In the genomic region with DNA sequence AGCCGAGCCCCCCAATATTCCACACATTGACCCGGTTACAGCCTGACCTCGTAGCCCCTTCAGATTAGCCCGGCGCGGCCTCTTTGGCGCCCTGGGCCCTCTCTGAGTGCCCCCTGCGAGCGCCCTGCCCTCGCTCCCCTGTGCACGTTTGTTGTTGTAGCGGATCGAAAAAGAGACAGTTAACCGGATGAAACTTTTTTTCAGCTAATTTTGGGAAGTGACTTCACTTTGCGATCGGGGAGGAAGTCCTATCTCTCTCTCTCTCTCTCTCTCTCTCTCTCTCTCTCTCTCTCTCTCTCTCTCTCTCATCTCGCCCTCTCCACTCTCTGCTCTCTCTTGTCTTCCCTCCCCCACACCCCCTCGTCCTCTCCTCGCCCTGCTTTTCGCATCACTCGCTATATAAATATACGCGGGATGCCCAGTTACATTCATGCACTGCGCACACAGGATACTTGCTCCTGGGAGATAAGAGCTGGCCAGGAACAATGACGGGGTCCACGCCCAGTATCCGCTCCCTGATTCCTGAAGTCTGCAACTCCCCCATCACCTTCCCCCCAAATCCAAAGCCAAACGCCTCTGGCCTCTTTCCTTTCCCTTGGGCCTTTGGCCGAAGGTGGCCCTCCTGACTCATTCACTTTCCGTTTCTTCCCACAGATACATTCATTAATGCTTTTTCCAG, we compare ENCODE assay signal across 8 mouse cellular contexts. TPM values are rescaled to one million over a fixed set of nuclear protein-coding genes. Genes with fewer than 3 reads are reported as not detected.
DNase-seq lines count a peak whose midpoint lies in the region; ATAC-seq and TF ChIP-seq lines count a peak whose summit lies in the region.

No protein-coding gene starts in this region.

- H3K4me2 ChIP-seq in heart, embryonic 13.5 days = peak overlapping the region; percentile 97
- H3K4me2 ChIP-seq in kidney, embryonic 15.5 days = peak overlapping the region; percentile 95

- peak overlapping the region; percentile 63 for H3K4me3 ChIP-seq in G1E (ENCODE audit: low read depth, low read length)
- H3K4me3 ChIP-seq in heart, embryonic 13.5 days = peak overlapping the region; percentile 86
- H3K4me3 ChIP-seq in kidney, embryonic 15.5 days (replicated peaks) = peak overlapping the region; percentile 74

- peaks cover 34% of the 10 kb centered on the region for H3K27me3 ChIP-seq in G1E (ENCODE audit: insufficient read depth, low read length)
- peaks cover 69% of the 10 kb centered on the region for H3K27me3 ChIP-seq in heart, embryonic 13.5 days (replicated peaks)
- peaks cover 59% of the 10 kb centered on the region for H3K27me3 ChIP-seq in kidney, embryonic 15.5 days

- no peak for ATAC-seq in G1E (ENCODE audit: extremely low read depth, insufficient number of reproducible peaks, low FRiP score, poor library complexity, severe bottlenecking)
- peak; percentile 41 for ATAC-seq in common myeloid progenitor, adult 5-6 weeks (replicated peaks; ENCODE audit: low read depth, poor library complexity, severe bottlenecking)
- peak; percentile 39; the same call in 1 of the 2 replicates for ATAC-seq in heart, embryonic 13.5 days (ENCODE audit: extremely low read depth, insufficient number of reproducible peaks, low FRiP score, low TSS enrichment)
- no peak for ATAC-seq in kidney, embryonic 15.5 days (replicated peaks; ENCODE audit: low FRiP score)

- H3K9ac ChIP-seq in heart, embryonic 13.5 days = peak overlapping the region; percentile 95
- peak overlapping the region; percentile 82 for H3K9ac ChIP-seq in kidney, embryonic 15.5 days

- H3K27ac ChIP-seq in heart, embryonic 13.5 days (replicated peaks) = peak overlapping the region; percentile 91
- H3K27ac ChIP-seq in kidney, embryonic 15.5 days = peak overlapping the region; percentile 90

- H3K4me1 ChIP-seq in G1E (ENCODE audit: insufficient read depth, low read depth, low read length) = peaks cover 6% of the 10 kb centered on the region; the same call in 1 of the 2 replicates
- peaks cover 66% of the 10 kb centered on the region for H3K4me1 ChIP-seq in heart, embryonic 13.5 days
- H3K4me1 ChIP-seq in kidney, embryonic 15.5 days = peaks cover 76% of the 10 kb centered on the region

- under 1% methylated on average over 30 of the region's 30 CpGs for WGBS in heart, embryonic 13.5 days
- under 1% methylated on average over 30 of the region's 30 CpGs for WGBS in kidney, embryonic 15.5 days

- H3K9me3 ChIP-seq in G1E (replicated peaks) = peaks cover 26% of the 10 kb centered on the region
- no peaks in the 10 kb centered on the region for H3K9me3 ChIP-seq in heart, embryonic 13.5 days
- no peaks in the 10 kb centered on the region for H3K9me3 ChIP-seq in kidney, embryonic 15.5 days (replicated peaks)

- no peak for TF ChIP-seq CTCF in G1E (IDR thresholded peaks at IDR 0.05; ENCODE audit: low read depth, low read length)

- no peaks in the 10 kb centered on the region for H3K36me3 ChIP-seq in G1E (replicated peaks)
- no peaks in the 10 kb centered on the region for H3K36me3 ChIP-seq in heart, embryonic 13.5 days
- no peaks in the 10 kb centered on the region for H3K36me3 ChIP-seq in kidney, embryonic 15.5 days

- DNase-seq in G1E (ENCODE audit: low spot score) = no peak
- DNase-seq in lung, postnatal 4 days = peak; percentile 75 to 86
- DNase-seq in spleen, postnatal 36 days (ENCODE audit: low spot score in 2 of 2) = peak; percentile 68 to 76
- DNase-seq in ovary, adult 18-20 months (ENCODE audit: low spot score) = no peak
- no peak for DNase-seq in cerebellum, postnatal 4 days (ENCODE audit: low spot score in 2 of 2)

RNA-seq across cellular contexts. Expression of a gene that starts 1.3 kb away (rescaled TPM):
- 4.9 and 5.8 TPM in 2 replicates for total RNA-seq in G1E (2014; fragmentation: Nextera tagmentation)
- 24.2 and 27.0 TPM in 2 replicates for total RNA-seq in G1E (2017)
- 2.5 and 3.4 TPM in 2 replicates for polyA plus RNA-seq in G1E (2012)
- total RNA-seq in common myeloid progenitor, adult 5-6 weeks (2017) = 88.2 and 91.2 TPM in 2 replicates
- 18.3 and 18.6 TPM in 2 replicates for polyA plus RNA-seq in heart, embryonic 13.5 days (2015; fragmentation: Nextera tagmentation; extraction: Ambion mirVana)
- 28.3 and 31.0 TPM in 2 replicates for polyA plus RNA-seq in kidney, embryonic 15.5 days (2015; fragmentation: Nextera tagmentation; extraction: Ambion mirVana)

Comparison
In these comparisons a context has a peak if more than half of its experiments do, and no peak if none do; other contexts are left out.
1. ATAC-seq: peak in common myeloid progenitor, adult 5-6 weeks (single experiment) and heart, embryonic 13.5 days (single experiment); none in G1E (single experiment) and kidney, embryonic 15.5 days (single experiment).
2. DNase-seq: peak in lung, postnatal 4 days (2 of 2) and spleen, postnatal 36 days (2 of 2); none in G1E (single experiment), ovary, adult 18-20 months (single experiment) and cerebellum, postnatal 4 days (0 of 2).
3. Peak in every context shown above with its lines, with median percentiles within 50 percentile points of each other: H3K4me3 ChIP-seq.